Mouse (Mus musculus): ENCODE measurements around the gene Zfp184.

The Zfp184 gene

GRCm38 (mm10) chr13:21984486-21984885, 39.6 kb downstream of the Zfp184 start:
- no peak for DNase-seq (ENCODE audit: low read depth, low spot score)

GRCm38 (mm10) chr13:21992550-21992949, 47.7 kb downstream of the Zfp184 start:
- DNase-seq (ENCODE audit: low read depth, low spot score), result no peak

GRCm38 (mm10) chr13:21993957-21994738, 49.3 kb downstream of the Zfp184 start:
- no peak for DNase-seq (ENCODE audit: low read depth, low spot score)

GRCm38 (mm10) chr13:21994896-21995295, 50.0 kb downstream of the Zfp184 start:
- no peak for DNase-seq (ENCODE audit: low read depth, low spot score)

- no peak for DNase-seq (ENCODE audit: low read depth, low spot score)
Observed at GRCm38 (mm10) chr13:21995331-21995914, 50.5 kb downstream of the Zfp184 start.

- DNase-seq (ENCODE audit: low read depth, low spot score), result no peak
Observed at GRCm38 (mm10) chr13:21996101-21996839, 51.4 kb downstream of the Zfp184 start.

GRCm38 (mm10) chr13:21996840-21997185, 51.9 kb downstream of the Zfp184 start:
- DNase-seq (ENCODE audit: low read depth, low spot score), result no peak

- no peak for DNase-seq (ENCODE audit: low read depth, low spot score)
Observed at GRCm38 (mm10) chr13:21997201-21997820, 52.4 kb downstream of the Zfp184 start.

- DNase-seq (ENCODE audit: low read depth, low spot score), result no peak
Observed at GRCm38 (mm10) chr13:21997821-21998220, 52.9 kb downstream of the Zfp184 start.

- no peak for DNase-seq (ENCODE audit: low read depth, low spot score)
Observed at GRCm38 (mm10) chr13:21998412-21998811, 53.5 kb downstream of the Zfp184 start.

- DNase-seq (ENCODE audit: low read depth, low spot score), result no peak
Observed at GRCm38 (mm10) chr13:21999147-21999546, 54.3 kb downstream of the Zfp184 start.

- DNase-seq (ENCODE audit: low read depth, low spot score), result no peak
Observed at GRCm38 (mm10) chr13:22001346-22001745, 56.5 kb downstream of the Zfp184 start.

GRCm38 (mm10) chr13:22001823-22002222, 56.9 kb downstream of the Zfp184 start:
- DNase-seq (ENCODE audit: low read depth, low spot score), result no peak

- DNase-seq (ENCODE audit: low read depth, low spot score), result no peak
Observed at GRCm38 (mm10) chr13:22005605-22006333, 60.9 kb downstream of the Zfp184 start.

- no peak for DNase-seq (ENCODE audit: low read depth, low spot score)
Observed at GRCm38 (mm10) chr13:22006334-22007120, 61.6 kb downstream of the Zfp184 start.

- DNase-seq (ENCODE audit: low read depth, low spot score), result no peak
Observed at GRCm38 (mm10) chr13:22007121-22007510, 62.2 kb downstream of the Zfp184 start.

GRCm38 (mm10) chr13:22007872-22008271, 63.0 kb downstream of the Zfp184 start:
- DNase-seq (ENCODE audit: low read depth, low spot score), result no peak

GRCm38 (mm10) chr13:22008707-22009106, 63.8 kb downstream of the Zfp184 start:
- no peak for DNase-seq (ENCODE audit: low read depth, low spot score)

- DNase-seq (ENCODE audit: low read depth, low spot score), result no peak
Observed at GRCm38 (mm10) chr13:22009642-22010041, 64.7 kb downstream of the Zfp184 start, which contains the start of gene Prss16. Gene Prss16, minus strand, starts transcription at chr13:22009742.
